Mouse (Mus musculus): ENCODE results near the gene Filip1. TPM values are rescaled to one million over a fixed set of nuclear protein-coding genes. Genes with fewer than 3 reads are reported as not detected.

Gene Filip1
- polyA plus RNA-seq, 1 experiment from 2014 or later: 26.5 TPM

GRCm38 (mm10) chr9:79983244-79983643 is 29.4 kb downstream of the Filip1 start:
- 83% methylated on average over 10 of the region's 10 CpGs for WGBS
- Histone ChIP-seq H3K9me3 (replicated peaks) (peaks cover 5% of the 10 kb centered on the region; the same call in 1 of the 2 replicates), H3K9ac (no peak overlapping the region), H3K4me3 (no peak overlapping the region), H3K4me1 (replicated peaks) (peaks cover 6% of the 10 kb centered on the region), H3K4me2 (no peak overlapping the region), H3K27me3 (replicated peaks) (no peaks in the 10 kb centered on the region), H3K36me3 (no peaks in the 10 kb centered on the region), H3K27ac (ENCODE audit: poor library complexity, severe bottlenecking) (no peak overlapping the region)
- no peak for ATAC-seq (ENCODE audit: insufficient number of reproducible peaks, low FRiP score)

- 93% methylated on average over 2 of the region's 2 CpGs for WGBS
- ATAC-seq (ENCODE audit: insufficient number of reproducible peaks, low FRiP score): no peak
Observed at GRCm38 (mm10) chr9:79979274-79979673, 33.4 kb downstream of the Filip1 start.

GRCm38 (mm10) chr9:79978228-79979024 is 34.2 kb downstream of the Filip1 start:
- Histone ChIP-seq H3K9me3 (replicated peaks) (no peaks in the 10 kb centered on the region), H3K4me3 (peak overlapping the region; percentile 63), H3K4me1 (replicated peaks) (peaks cover 22% of the 10 kb centered on the region), H3K36me3 (no peaks in the 10 kb centered on the region), H3K27ac (ENCODE audit: poor library complexity, severe bottlenecking) (peak overlapping the region; percentile 97), H3K4me2 (peak overlapping the region; percentile 70), H3K27me3 (replicated peaks) (no peaks in the 10 kb centered on the region), H3K9ac (peak overlapping the region; percentile 36; the same call in 1 of the 2 replicates)
- peak; percentile 23; the same call in 1 of the 2 replicates for ATAC-seq (ENCODE audit: insufficient number of reproducible peaks, low FRiP score)
- WGBS: 51% methylated on average over 12 of the region's 12 CpGs

More at GRCm38 (mm10) chr9:79979274-79979673, 33.4 kb downstream of the Filip1 start:
- Histone ChIP-seq H3K9me3 (replicated peaks) (no peaks in the 10 kb centered on the region), H3K4me3 (no peak overlapping the region), H3K27ac (ENCODE audit: poor library complexity, severe bottlenecking) (no peak overlapping the region), H3K36me3 (no peaks in the 10 kb centered on the region), H3K4me1 (replicated peaks) (peaks cover 18% of the 10 kb centered on the region), H3K9ac (no peak overlapping the region), H3K27me3 (replicated peaks) (no peaks in the 10 kb centered on the region), H3K4me2 (no peak overlapping the region)

GRCm38 (mm10) chr9:79977549-79977971 is 35.1 kb downstream of the Filip1 start:
- peak overlapping the region; percentile 78 for H3K9ac ChIP-seq
- peak overlapping the region; percentile 97 for H3K27ac ChIP-seq (ENCODE audit: poor library complexity, severe bottlenecking)
- no peaks in the 10 kb centered on the region for H3K9me3 ChIP-seq (replicated peaks)
- peak overlapping the region; percentile 63 for H3K4me3 ChIP-seq
- WGBS: under 1% methylated on average over 13 of the region's 13 CpGs
- no peaks in the 10 kb centered on the region for H3K27me3 ChIP-seq (replicated peaks)
- peak overlapping the region; percentile 70 for H3K4me2 ChIP-seq
- H3K36me3 ChIP-seq: no peaks in the 10 kb centered on the region
- ATAC-seq (ENCODE audit: insufficient number of reproducible peaks, low FRiP score): peak; percentile 89
- peaks cover 29% of the 10 kb centered on the region for H3K4me1 ChIP-seq (replicated peaks)

GRCm38 (mm10) chr9:79976789-79977188 is 35.9 kb downstream of the Filip1 start:
- Histone ChIP-seq H3K4me2 (peak overlapping the region; percentile 70), H3K4me1 (replicated peaks) (peaks cover 35% of the 10 kb centered on the region), H3K27ac (ENCODE audit: poor library complexity, severe bottlenecking) (peak overlapping the region; percentile 97), H3K9ac (peak overlapping the region; percentile 78), H3K9me3 (replicated peaks) (no peaks in the 10 kb centered on the region), H3K4me3 (peak overlapping the region; percentile 63), H3K27me3 (replicated peaks) (no peaks in the 10 kb centered on the region), H3K36me3 (no peaks in the 10 kb centered on the region)
- 20% methylated on average over 8 of the region's 8 CpGs for WGBS
- no peak for ATAC-seq (ENCODE audit: insufficient number of reproducible peaks, low FRiP score)

- 57% methylated on average over 5 of the region's 5 CpGs for WGBS
Observed at GRCm38 (mm10) chr9:79975121-79975520, 37.5 kb downstream of the Filip1 start.

GRCm38 (mm10) chr9:79973582-79973981 is 39.1 kb downstream of the Filip1 start:
- WGBS: 79% methylated on average over 8 of the region's 8 CpGs
- H3K27me3 ChIP-seq (replicated peaks): no peaks in the 10 kb centered on the region
- H3K4me1 ChIP-seq (replicated peaks): peaks cover 61% of the 10 kb centered on the region
- H3K4me3 ChIP-seq: no peak overlapping the region
- H3K36me3 ChIP-seq: no peaks in the 10 kb centered on the region
- no peak overlapping the region for H3K9ac ChIP-seq
- ATAC-seq (ENCODE audit: insufficient number of reproducible peaks, low FRiP score): no peak
- no peaks in the 10 kb centered on the region for H3K9me3 ChIP-seq (replicated peaks)
- no peak overlapping the region for H3K27ac ChIP-seq (ENCODE audit: poor library complexity, severe bottlenecking)
- no peak overlapping the region for H3K4me2 ChIP-seq

More at GRCm38 (mm10) chr9:79975121-79975520, 37.5 kb downstream of the Filip1 start:
- peak overlapping the region; percentile 29 for H3K4me3 ChIP-seq
- H3K4me1 ChIP-seq (replicated peaks): peaks cover 51% of the 10 kb centered on the region
- H3K36me3 ChIP-seq: no peaks in the 10 kb centered on the region
- ATAC-seq (ENCODE audit: insufficient number of reproducible peaks, low FRiP score): no peak
- no peaks in the 10 kb centered on the region for H3K9me3 ChIP-seq (replicated peaks)
- no peak overlapping the region for H3K27ac ChIP-seq (ENCODE audit: poor library complexity, severe bottlenecking)
- no peaks in the 10 kb centered on the region for H3K27me3 ChIP-seq (replicated peaks)
- H3K4me2 ChIP-seq: peak overlapping the region; percentile 70
- no peak overlapping the region for H3K9ac ChIP-seq

- H3K9me3 ChIP-seq (replicated peaks): no peaks in the 10 kb centered on the region
- H3K4me3 ChIP-seq: no peak overlapping the region
- no peaks in the 10 kb centered on the region for H3K36me3 ChIP-seq
- no peak overlapping the region for H3K9ac ChIP-seq
- peak overlapping the region; percentile 47 for H3K4me2 ChIP-seq
- no peak for ATAC-seq (ENCODE audit: insufficient number of reproducible peaks, low FRiP score)
- H3K4me1 ChIP-seq (replicated peaks): peaks cover 66% of the 10 kb centered on the region
- 35% methylated on average over 6 of the region's 6 CpGs for WGBS
- no peaks in the 10 kb centered on the region for H3K27me3 ChIP-seq (replicated peaks)
- peak overlapping the region; percentile 78 for H3K27ac ChIP-seq (ENCODE audit: poor library complexity, severe bottlenecking)
Observed at GRCm38 (mm10) chr9:79972705-79973104, 39.9 kb downstream of the Filip1 start.

- H3K27ac ChIP-seq (ENCODE audit: poor library complexity, severe bottlenecking): 0 out of 2 replicates have a peak overlapping the region, but pooled peaks have one; percentile 12
- H3K4me1 ChIP-seq (replicated peaks): peaks cover 76% of the 10 kb centered on the region
- H3K9ac ChIP-seq: no peak overlapping the region
- no peak for ATAC-seq (ENCODE audit: insufficient number of reproducible peaks, low FRiP score)
- WGBS: 68% methylated on average over 6 of the region's 6 CpGs
- H3K4me2 ChIP-seq: no peak overlapping the region
- H3K27me3 ChIP-seq (replicated peaks): no peaks in the 10 kb centered on the region
- no peak overlapping the region for H3K4me3 ChIP-seq
- no peaks in the 10 kb centered on the region for H3K36me3 ChIP-seq
- H3K9me3 ChIP-seq (replicated peaks): no peaks in the 10 kb centered on the region
Observed at GRCm38 (mm10) chr9:79971619-79972018, 41.0 kb downstream of the Filip1 start.

- Histone ChIP-seq H3K9ac (peak overlapping the region; percentile 48), H3K9me3 (replicated peaks) (no peaks in the 10 kb centered on the region), H3K4me2 (peak overlapping the region; percentile 41; the same call in 1 of the 2 replicates), H3K27ac (ENCODE audit: poor library complexity, severe bottlenecking) (peak overlapping the region; percentile 44), H3K4me3 (no peak overlapping the region), H3K27me3 (replicated peaks) (no peaks in the 10 kb centered on the region), H3K36me3 (no peaks in the 10 kb centered on the region), H3K4me1 (replicated peaks) (peaks cover 81% of the 10 kb centered on the region)
- no peak for ATAC-seq (ENCODE audit: insufficient number of reproducible peaks, low FRiP score)
- WGBS: 39% methylated on average over 8 of the region's 8 CpGs
Observed at GRCm38 (mm10) chr9:79970659-79971118, 42.0 kb downstream of the Filip1 start.

- H3K9me3 ChIP-seq (replicated peaks): no peaks in the 10 kb centered on the region
- no peak overlapping the region for H3K27ac ChIP-seq (ENCODE audit: poor library complexity, severe bottlenecking)
- peaks cover 77% of the 10 kb centered on the region for H3K4me1 ChIP-seq (replicated peaks)
- no peaks in the 10 kb centered on the region for H3K27me3 ChIP-seq (replicated peaks)
- H3K9ac ChIP-seq: no peak overlapping the region; the same call in 1 of the 2 replicates
- H3K4me2 ChIP-seq: no peak overlapping the region
- no peak overlapping the region for H3K4me3 ChIP-seq
- 73% methylated on average over 4 of the region's 4 CpGs for WGBS
- H3K36me3 ChIP-seq: peaks cover 7% of the 10 kb centered on the region; the same call in 1 of the 2 replicates
- no peak for ATAC-seq (ENCODE audit: insufficient number of reproducible peaks, low FRiP score)
Observed at GRCm38 (mm10) chr9:79969544-79969943, 43.1 kb downstream of the Filip1 start.

Data from heart, embryonic 12.5 days (tissue).